Mouse (Mus musculus) monocyte, adult 2 months (primary cell): ENCODE results near the gene Actl10.

ENCODE experiments used
- DNase-seq, 2 experiments: peaks; one replicate each; pipeline ENCODE4 v3.0.0; 2022; ENCODE audit warnings: low spot score in 2 of 2, low read depth in 1 of 2

The Actl10 gene

GRCm38 (mm10) chr2:154577744-154578067, 26.1 kb downstream of the Actl10 start:
- DNase-seq: no peak

- DNase-seq: no peak
These were observed 29.0 kb downstream of the Actl10 start for GRCm38 (mm10) chr2:154580586-154580985.

- no peak for DNase-seq
These were observed 29.8 kb downstream of the Actl10 start for GRCm38 (mm10) chr2:154581421-154581820.

- DNase-seq: no peak
These were observed 32.6 kb downstream of the Actl10 start for GRCm38 (mm10) chr2:154583906-154584872.

- no peak for DNase-seq
These were observed 33.5 kb downstream of the Actl10 start for GRCm38 (mm10) chr2:154584931-154585601.

- DNase-seq: no peak
These were observed 34.8 kb downstream of the Actl10 start for GRCm38 (mm10) chr2:154586405-154586804.

GRCm38 (mm10) chr2:154589051-154589450, 37.5 kb downstream of the Actl10 start:
- no peak for DNase-seq

GRCm38 (mm10) chr2:154591239-154591638, 39.7 kb downstream of the Actl10 start:
- no peak for DNase-seq

- peak in 1 of 2 experiments; percentile 29 for DNase-seq
These were observed 41.4 kb downstream of the Actl10 start for GRCm38 (mm10) chr2:154593025-154593424.

GRCm38 (mm10) chr2:154595775-154596174, 44.2 kb downstream of the Actl10 start:
- no peak for DNase-seq

- peak; percentile 32 to 47 for DNase-seq
These were observed 45.8 kb downstream of the Actl10 start for GRCm38 (mm10) chr2:154597399-154597798.

- DNase-seq: no peak
These were observed 49.0 kb downstream of the Actl10 start for GRCm38 (mm10) chr2:154600586-154600985.

- no peak for DNase-seq
These were observed 49.7 kb downstream of the Actl10 start for GRCm38 (mm10) chr2:154601324-154601723.
